Mouse (Mus musculus): ENCODE data around the gene Heatr5a. TPM values are rescaled to one million over a fixed set of nuclear protein-coding genes. Genes with fewer than 3 reads are reported as not detected.

Gene Heatr5a
- total and polyA plus RNA-seq, 3 experiments: 20.6 to 23.6 (median 21.4) TPM

DNA sequence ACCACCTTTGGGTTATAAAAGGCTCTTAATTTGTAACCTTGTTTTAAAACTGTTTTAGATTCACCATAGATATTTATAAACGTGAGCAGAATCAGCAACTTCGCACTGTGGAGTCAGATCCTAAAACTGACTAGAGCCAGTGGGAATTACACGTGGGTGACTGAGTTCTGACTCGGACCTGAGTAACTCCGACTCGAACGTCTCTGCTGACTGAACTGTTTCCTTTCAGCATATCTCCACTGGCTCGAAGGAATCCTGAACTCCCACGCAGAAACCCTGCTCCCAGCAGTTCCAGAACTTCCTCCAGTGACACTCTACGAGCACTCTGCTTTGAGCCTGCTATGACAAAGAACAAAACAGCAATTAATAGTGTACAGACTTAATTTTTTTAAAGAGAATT is 18.8 kb downstream of the Heatr5a start:
- Histone ChIP-seq H3K79me2 (replicated peaks; ENCODE audit: control insufficient read depth, insufficient read depth, low read length) (no peaks in the 10 kb centered on the region), H3K36me3 (ENCODE audit: control insufficient read depth, insufficient read depth, low read length) (no peaks in the 10 kb centered on the region; the same call in 1 of the 2 replicates), H3K27me3 (ENCODE audit: control insufficient read depth, insufficient read depth, low read length) (no peaks in the 10 kb centered on the region), H3K27ac (no peak overlapping the region), H3K9ac (ENCODE audit: low read depth, low read length) (no peak overlapping the region), H3K4me3 (no peak overlapping the region), H3K4me1 (ENCODE audit: control insufficient read depth, insufficient read depth, low read length) (0 out of 2 replicates have a peak, but pooled peaks cover 1% of the 10 kb centered on the region)
- no peak for TF ChIP-seq POLR2A (IDR thresholded peaks at IDR 0.05; ENCODE audit: insufficient read depth, low read depth, low read length)
- no peak for TF ChIP-seq EP300 (IDR thresholded peaks at IDR 0.05; ENCODE audit: insufficient read depth, low read depth, low read length)
- TF ChIP-seq CTCF (IDR thresholded peaks at IDR 0.05): no peak
- WGBS: 34% methylated on average over 10 of the region's 10 CpGs
- intact Hi-C loops (cut with DNase I): no loop called here
- no peak for DNase-seq

DNA sequence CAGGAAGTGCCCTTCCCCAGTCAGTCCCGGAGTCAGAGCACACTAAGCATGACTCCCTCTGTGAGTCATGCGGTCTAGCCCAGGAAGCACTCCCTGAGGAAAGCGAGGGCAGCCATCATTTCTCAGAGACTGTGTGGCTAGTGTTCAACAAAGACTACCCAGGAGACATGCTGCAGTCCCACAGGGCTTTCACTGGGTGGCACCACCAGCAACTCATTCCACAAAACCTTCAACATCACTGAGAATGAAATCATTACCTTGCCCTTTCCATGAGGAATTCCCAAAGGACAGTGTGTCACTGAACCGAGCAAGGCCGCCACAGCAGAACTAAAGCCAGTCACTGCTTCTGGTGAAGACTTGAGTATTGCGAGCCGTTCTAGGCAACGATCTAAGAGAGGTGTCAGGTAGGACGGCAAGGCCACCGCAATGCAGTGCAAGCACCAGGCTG is 23.6 kb downstream of the Heatr5a start:
- 0 out of 2 replicates have a peak, but pooled peaks cover 1% of the 10 kb centered on the region for H3K4me1 ChIP-seq (ENCODE audit: control insufficient read depth, insufficient read depth, low read length)
- TF ChIP-seq POLR2A (IDR thresholded peaks at IDR 0.05; ENCODE audit: insufficient read depth, low read depth, low read length) (no peak), EP300 (IDR thresholded peaks at IDR 0.05; ENCODE audit: insufficient read depth, low read depth, low read length) (no peak), CTCF (IDR thresholded peaks at IDR 0.05) (peak; percentile 59)
- no peak overlapping the region for H3K4me3 ChIP-seq
- no peak overlapping the region for H3K9ac ChIP-seq (ENCODE audit: low read depth, low read length)
- 59% methylated on average over 10 of the region's 10 CpGs for WGBS
- intact Hi-C loops (cut with DNase I): loop anchor here (2.0 kb wide), 1 partner anchor 55 kb away; no protein-coding TSS in a partner anchor
- no peak for DNase-seq
- H3K27ac ChIP-seq: no peak overlapping the region
- H3K27me3 ChIP-seq (ENCODE audit: control insufficient read depth, insufficient read depth, low read length): no peaks in the 10 kb centered on the region
- H3K36me3 ChIP-seq (ENCODE audit: control insufficient read depth, insufficient read depth, low read length): no peaks in the 10 kb centered on the region; the same call in 1 of the 2 replicates
- H3K79me2 ChIP-seq (replicated peaks; ENCODE audit: control insufficient read depth, insufficient read depth, low read length): no peaks in the 10 kb centered on the region

GRCm38 (mm10) chr12:51945331-51945730 is 25.8 kb downstream of the Heatr5a start:
- Histone ChIP-seq H3K79me2 (replicated peaks; ENCODE audit: control insufficient read depth, insufficient read depth, low read length) (no peaks in the 10 kb centered on the region), H3K4me1 (ENCODE audit: control insufficient read depth, insufficient read depth, low read length) (0 out of 2 replicates have a peak, but pooled peaks cover 1% of the 10 kb centered on the region), H3K9ac (ENCODE audit: low read depth, low read length) (no peak overlapping the region), H3K4me3 (no peak overlapping the region), H3K27ac (no peak overlapping the region), H3K36me3 (ENCODE audit: control insufficient read depth, insufficient read depth, low read length) (no peaks in the 10 kb centered on the region; the same call in 1 of the 2 replicates), H3K27me3 (ENCODE audit: control insufficient read depth, insufficient read depth, low read length) (no peaks in the 10 kb centered on the region)
- DNase-seq: no peak
- TF ChIP-seq EP300 (IDR thresholded peaks at IDR 0.05; ENCODE audit: insufficient read depth, low read depth, low read length) (no peak), POLR2A (IDR thresholded peaks at IDR 0.05; ENCODE audit: insufficient read depth, low read depth, low read length) (no peak), CTCF (IDR thresholded peaks at IDR 0.05) (no peak)
- intact Hi-C loops (cut with DNase I): no loop called here
- 96% methylated on average over 9 of the region's 9 CpGs for WGBS

GRCm38 (mm10) chr12:51939848-51940247 is 31.3 kb downstream of the Heatr5a start:
- Histone ChIP-seq H3K4me3 (no peak overlapping the region), H3K79me2 (replicated peaks; ENCODE audit: control insufficient read depth, insufficient read depth, low read length) (no peaks in the 10 kb centered on the region), H3K27me3 (ENCODE audit: control insufficient read depth, insufficient read depth, low read length) (no peaks in the 10 kb centered on the region), H3K27ac (no peak overlapping the region), H3K36me3 (ENCODE audit: control insufficient read depth, insufficient read depth, low read length) (no peaks in the 10 kb centered on the region), H3K9ac (ENCODE audit: low read depth, low read length) (no peak overlapping the region), H3K4me1 (ENCODE audit: control insufficient read depth, insufficient read depth, low read length) (no peaks in the 10 kb centered on the region)
- 82% methylated on average over 4 of the region's 4 CpGs for WGBS
- intact Hi-C loops (cut with DNase I): no loop called here
- DNase-seq: no peak
- TF ChIP-seq CTCF (IDR thresholded peaks at IDR 0.05): no peak
- TF ChIP-seq POLR2A (IDR thresholded peaks at IDR 0.05; ENCODE audit: insufficient read depth, low read depth, low read length): no peak
- TF ChIP-seq EP300 (IDR thresholded peaks at IDR 0.05; ENCODE audit: insufficient read depth, low read depth, low read length): no peak

GRCm38 (mm10) chr12:51937938-51938337 is 33.2 kb downstream of the Heatr5a start:
- Histone ChIP-seq H3K36me3 (ENCODE audit: control insufficient read depth, insufficient read depth, low read length) (no peaks in the 10 kb centered on the region), H3K79me2 (replicated peaks; ENCODE audit: control insufficient read depth, insufficient read depth, low read length) (no peaks in the 10 kb centered on the region), H3K9ac (ENCODE audit: low read depth, low read length) (no peak overlapping the region), H3K4me1 (ENCODE audit: control insufficient read depth, insufficient read depth, low read length) (no peaks in the 10 kb centered on the region), H3K27me3 (ENCODE audit: control insufficient read depth, insufficient read depth, low read length) (no peaks in the 10 kb centered on the region), H3K4me3 (no peak overlapping the region), H3K27ac (no peak overlapping the region)
- DNase-seq: no peak
- intact Hi-C loops (cut with DNase I): no loop called here
- WGBS: 90% methylated on average over 6 of the region's 6 CpGs
- TF ChIP-seq CTCF (IDR thresholded peaks at IDR 0.05) (no peak), POLR2A (IDR thresholded peaks at IDR 0.05; ENCODE audit: insufficient read depth, low read depth, low read length) (no peak), EP300 (IDR thresholded peaks at IDR 0.05; ENCODE audit: insufficient read depth, low read depth, low read length) (no peak)

DNA sequence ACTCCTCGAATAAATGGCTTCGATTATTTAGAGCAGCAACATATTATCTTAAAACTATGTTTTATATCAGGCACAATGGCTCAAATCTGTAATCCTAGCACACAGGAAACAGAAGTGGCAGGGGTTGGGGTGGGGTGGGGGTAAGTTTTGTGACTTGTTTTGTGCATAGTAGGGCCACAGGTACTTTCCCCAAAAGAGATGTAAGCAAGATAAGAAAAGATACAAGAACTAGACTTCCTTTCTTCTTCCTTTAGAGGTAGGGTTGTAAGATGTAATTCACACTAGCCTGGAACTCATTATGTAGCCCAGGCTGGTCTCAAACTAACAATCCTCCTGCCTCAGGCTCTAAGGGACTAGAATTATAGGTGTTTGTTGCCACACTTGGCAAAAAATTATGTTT is 41.5 kb downstream of the Heatr5a start:
- intact Hi-C loops (cut with DNase I): no loop called here
- Histone ChIP-seq H3K79me2 (replicated peaks; ENCODE audit: control insufficient read depth, insufficient read depth, low read length) (no peaks in the 10 kb centered on the region), H3K27ac (no peak overlapping the region), H3K27me3 (ENCODE audit: control insufficient read depth, insufficient read depth, low read length) (no peaks in the 10 kb centered on the region), H3K4me3 (no peak overlapping the region), H3K36me3 (ENCODE audit: control insufficient read depth, insufficient read depth, low read length) (no peaks in the 10 kb centered on the region), H3K4me1 (ENCODE audit: control insufficient read depth, insufficient read depth, low read length) (no peaks in the 10 kb centered on the region), H3K9ac (ENCODE audit: low read depth, low read length) (no peak overlapping the region)
- DNase-seq: no peak
- TF ChIP-seq POLR2A (IDR thresholded peaks at IDR 0.05; ENCODE audit: insufficient read depth, low read depth, low read length) (no peak), CTCF (IDR thresholded peaks at IDR 0.05) (no peak), EP300 (IDR thresholded peaks at IDR 0.05; ENCODE audit: insufficient read depth, low read depth, low read length) (no peak)
- 92% methylated on average over 2 of the region's 2 CpGs for WGBS
